Mouse (Mus musculus) E14TG2a.4 (cell line): ENCODE data around the gene Ly6g6d.

ENCODE experiments used
- CTCF ChIP-seq: conservative IDR thresholded peaks from 2 replicates; pipeline ENCODE4 v1.5.1; 2014; ENCODE audit warnings: low read length
- NANOG ChIP-seq: IDR thresholded peaks from 2 replicates; pipeline ENCODE4 v1.6.1; 2014; ENCODE audit warnings: borderline replicate concordance, low read length, mixed read lengths
- POU5F1 ChIP-seq: IDR thresholded peaks from 2 replicates; pipeline ENCODE4 v1.6.1; 2014; ENCODE audit warnings: low read length, borderline replicate concordance

DNA sequence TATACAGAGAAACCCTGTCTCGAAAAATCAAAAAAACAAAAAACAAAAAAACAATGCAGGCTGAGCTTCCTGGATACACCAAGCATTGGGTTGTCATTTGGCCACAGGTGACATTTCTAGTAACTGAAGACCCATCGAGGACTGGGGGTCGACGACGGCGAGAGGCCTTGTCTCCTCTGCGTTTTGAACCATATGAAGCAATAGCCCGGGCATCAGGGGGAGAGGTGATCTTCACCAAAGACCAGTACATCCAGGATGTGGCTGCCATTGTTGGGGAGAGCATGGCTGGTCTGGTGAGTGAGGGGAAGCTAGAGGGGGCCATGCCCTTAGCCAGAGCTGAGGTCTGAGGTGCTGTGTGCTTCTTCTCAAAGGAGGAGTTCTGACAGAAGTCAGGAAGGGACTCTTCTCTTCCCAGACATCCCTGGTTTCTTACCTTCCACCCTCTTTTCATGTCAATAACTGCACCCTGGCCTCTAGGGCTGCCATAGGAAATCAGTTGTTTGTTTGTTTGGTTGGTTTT, 55.3 kb downstream of the Ly6g6d start:
- TF ChIP-seq CTCF: no peak
- no peak for TF ChIP-seq NANOG
- TF ChIP-seq POU5F1: no peak
